Mouse (Mus musculus) liver, postnatal 0 days (tissue): ENCODE measurements around the gene 1110059G10Rik. TPM values are rescaled to one million over a fixed set of nuclear protein-coding genes. Genes with fewer than 3 reads are reported as not detected.

ENCODE experiments used
- ATAC-seq: fragments of 200-750 bp; cut with Nextera tagmentation; 2 replicates; pipeline ENCODE4 v1.8.0; 2017; ENCODE audit warnings: mild to moderate bottlenecking, moderate library complexity
- DNase-seq: peaks from one replicate; pipeline ENCODE4 v3.0.0-alpha.2; 2016
- H3K27ac ChIP-seq: fragments of 300-500 bp; sonication (generic); 2 replicates; pipeline ENCODE4 v1.5.1; 2014; ENCODE audit warnings: antibody characterized with exemption, moderate library complexity, mild to moderate bottlenecking, low read depth
- H3K27me3 ChIP-seq: fragments of 300-500 bp; sonication (generic); 2 replicates; pipeline ENCODE4 v1.6.1; 2014; ENCODE audit warnings: low read length, control low read depth, mixed read lengths; ENCODE audit not compliant: insufficient read depth
- H3K36me3 ChIP-seq: fragments of 300-500 bp; sonication (generic); replicated peaks from 2 replicates; pipeline ENCODE4 v1.6.1; 2014; ENCODE audit warnings: mild to moderate bottlenecking, control low read depth, low read length, moderate library complexity, mixed read lengths; ENCODE audit not compliant: insufficient read depth
- H3K4me1 ChIP-seq: fragments of 300-500 bp; sonication (generic); 2 replicates; pipeline ENCODE4 v1.6.1; 2014; ENCODE audit warnings: antibody characterized with exemption, mild to moderate bottlenecking, control low read depth; ENCODE audit not compliant: insufficient read depth
- H3K4me2 ChIP-seq: fragments of 300-500 bp; sonication (generic); 2 replicates; pipeline ENCODE4 v1.6.1; 2014; ENCODE audit warnings: low read depth, mild to moderate bottlenecking, low read length, moderate library complexity, mixed read lengths
- H3K4me3 ChIP-seq: fragments of 300-500 bp; sonication (generic); 2 replicates; pipeline ENCODE4 v1.5.1; 2014; ENCODE audit warnings: low read depth, low read length
- H3K9ac ChIP-seq: fragments of 300-500 bp; sonication (generic); replicated peaks from 2 replicates; pipeline ENCODE4 v1.6.1; 2014; ENCODE audit warnings: mild to moderate bottlenecking, moderate library complexity
- H3K9me3 ChIP-seq: fragments of 300-500 bp; sonication (generic); 2 replicates; pipeline ENCODE4 v1.6.1; 2016; ENCODE audit warnings: mild to moderate bottlenecking, control low read depth, low read length, mixed read lengths
- CTCF ChIP-seq: sonication (generic); IDR thresholded peaks from 2 replicates; pipeline ENCODE4 v1.5.1; 2016; ENCODE audit warnings: antibody characterized with exemption, low read depth
- EP300 ChIP-seq: IDR thresholded peaks from 2 replicates; pipeline ENCODE4 v1.6.1; 2016; ENCODE audit warnings: antibody characterized with exemption, low read depth, mild to moderate bottlenecking
- WGBS: fragments of 180-500 bp; shearing (Covaris S2); extraction: QIAGEN DNeasy Blood & Tissue Kit; methylation state at CpG from one replicate; pipeline ENCODE4 v1.1.7; 2014; ENCODE audit not compliant: insufficient replicate concordance; 5-methylcytosine and 5-hydroxymethylcytosine counted together
- polyA plus RNA-seq: library from polyadenylated mRNA; unstranded; fragments of >200 nt; fragmentation: Nextera tagmentation; extraction: Ambion mirVana; gene quantifications from 2 replicates; pipeline ENCODE4 v1.2.1, GENCODE M21; 2015

1110059G10Rik gene
- polyA plus RNA-seq, 1 experiment from 2014 or later = 18.7 TPM

DNA sequence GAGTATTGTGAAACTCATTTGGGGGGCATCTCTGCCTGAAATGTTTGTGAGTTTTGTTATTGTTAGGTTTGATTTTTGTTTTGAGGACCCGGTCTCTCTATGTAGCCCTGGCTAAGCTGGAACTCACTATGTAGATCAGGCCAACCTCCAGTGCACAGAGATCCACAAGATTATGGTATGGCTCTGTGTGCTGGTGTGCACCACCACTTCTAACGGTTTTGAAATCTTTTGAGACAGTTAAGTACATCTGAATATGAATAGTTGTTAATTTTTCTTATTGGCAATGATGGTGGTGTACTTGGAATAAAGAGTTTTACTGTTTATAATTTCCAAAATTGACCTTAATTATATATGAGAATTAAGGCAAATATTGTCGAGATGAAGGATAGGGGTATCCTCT lies 28.4 kb downstream of the 1110059G10Rik start:
- ATAC-seq (no peak), DNase-seq (no peak)
- Histone ChIP-seq H3K9ac (no peak overlapping the region), H3K27ac (no peak overlapping the region), H3K4me2 (peak overlapping the region; percentile 80), H3K4me3 (peak overlapping the region; percentile 56; the same call in 1 of the 2 replicates), H3K9me3 (no peaks in the 10 kb centered on the region), H3K27me3 (no peaks in the 10 kb centered on the region), H3K36me3 (peaks cover 8% of the 10 kb centered on the region; the same call in 1 of the 2 replicates), H3K4me1 (0 out of 2 replicates have a peak, but pooled peaks cover 4% of the 10 kb centered on the region)
- TF ChIP-seq EP300 (no peak), CTCF (no peak)
- 31% methylated on average over 3 of the region's 3 CpGs for WGBS

DNA sequence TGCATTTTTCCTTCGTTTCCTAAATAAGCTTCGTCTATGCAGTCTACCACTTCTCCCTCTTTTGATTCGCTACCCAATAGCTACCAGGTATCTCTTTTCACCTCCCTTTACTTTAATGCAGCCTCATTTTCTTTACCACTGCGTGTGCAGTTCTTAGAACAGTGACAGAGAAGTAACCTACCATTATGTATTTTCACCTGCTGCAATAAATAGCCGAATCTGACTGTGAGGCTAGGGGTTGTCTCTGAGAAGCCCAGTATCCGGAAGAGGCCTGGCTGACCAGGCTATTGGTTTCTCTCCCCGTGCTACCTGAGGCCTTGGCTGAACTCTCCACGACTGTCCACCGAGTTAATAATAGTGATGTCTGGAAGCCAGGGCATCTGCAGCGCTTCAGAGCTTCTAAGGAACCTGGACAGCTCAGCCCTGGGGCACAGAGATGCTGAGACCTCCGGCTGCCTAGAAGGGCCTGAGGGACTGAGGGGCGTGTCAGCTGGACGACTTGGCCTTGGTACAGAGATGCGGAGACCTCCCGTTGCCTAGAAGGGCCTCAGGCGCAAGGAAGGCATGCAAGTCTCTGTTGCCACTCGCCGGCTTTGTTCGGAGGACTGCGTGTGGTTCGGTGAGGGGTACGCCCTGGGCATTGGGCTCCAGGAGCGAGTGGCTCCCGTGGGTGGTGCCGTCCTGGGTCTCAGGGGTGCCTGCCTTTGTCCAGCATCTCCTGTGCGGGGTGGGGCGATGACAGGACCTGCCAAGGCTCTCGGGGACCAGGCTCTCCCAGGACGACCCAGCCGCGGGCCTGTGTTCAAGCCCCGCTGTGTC lies 47.9 kb downstream of the 1110059G10Rik start:
- Histone ChIP-seq H3K4me3 (peak overlapping the region; percentile 37), H3K4me1 (peaks cover 4% of the 10 kb centered on the region; the same call in 1 of the 2 replicates), H3K9ac (0 out of 2 replicates have a peak overlapping the region, but pooled peaks have one; percentile 34), H3K27me3 (0 out of 2 replicates have a peak, but pooled peaks cover 3% of the 10 kb centered on the region), H3K4me2 (peak overlapping the region; percentile 63), H3K9me3 (no peaks in the 10 kb centered on the region), H3K36me3 (no peaks in the 10 kb centered on the region), H3K27ac (no peak overlapping the region)
- DNase-seq = peak; percentile 43
- 20% methylated on average over 32 of the region's 32 CpGs for WGBS
- TF ChIP-seq EP300 = no peak
- no peak for TF ChIP-seq CTCF
- ATAC-seq = peak; percentile 67

DNA sequence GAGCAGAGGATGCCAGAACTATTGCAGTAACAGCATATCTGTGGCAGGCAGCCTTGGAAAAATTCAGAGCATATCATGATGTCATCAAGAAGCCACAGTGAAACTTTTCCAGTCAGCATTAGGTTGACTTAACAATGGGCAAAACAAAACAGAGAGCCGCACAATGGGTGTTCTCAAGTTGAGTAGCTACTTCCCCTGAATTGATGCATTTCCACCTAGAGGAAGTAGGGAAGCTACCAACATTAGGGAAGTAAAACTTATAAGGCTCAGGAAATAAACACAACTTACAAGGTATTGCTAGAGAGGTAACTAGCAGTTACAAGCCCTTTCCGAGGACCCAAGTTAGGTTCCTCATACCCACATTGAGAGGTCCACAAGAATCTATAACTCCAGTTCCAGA lies 49.8 kb downstream of the 1110059G10Rik start:
- no peak overlapping the region for H3K9ac ChIP-seq
- 63% methylated on average over 2 of the region's 2 CpGs for WGBS
- H3K4me3 ChIP-seq = no peak overlapping the region
- DNase-seq = no peak
- H3K4me1 ChIP-seq = peaks cover 4% of the 10 kb centered on the region; the same call in 1 of the 2 replicates
- H3K4me2 ChIP-seq = no peak overlapping the region
- H3K9me3 ChIP-seq = peaks cover under 1% of the 10 kb centered on the region; the same call in 1 of the 2 replicates
- no peak for TF ChIP-seq EP300
- TF ChIP-seq CTCF = no peak
- H3K36me3 ChIP-seq = no peaks in the 10 kb centered on the region
- no peak overlapping the region for H3K27ac ChIP-seq
- ATAC-seq = peak; percentile 48
- H3K27me3 ChIP-seq = 0 out of 2 replicates have a peak, but pooled peaks cover 3% of the 10 kb centered on the region

Other genes with a start within 250 kb of the 1110059G10Rik start
- gene Topaz1, start 203.7 kb downstream of the 1110059G10Rik start, polyA plus RNA-seq = not detected in 2 replicates
- 3.7 and 4.4 TPM in 2 replicates for gene Tcaim, start 145.5 kb downstream of the 1110059G10Rik start, polyA plus RNA-seq
- not detected in 2 replicates for gene Gm35549, start 107.0 kb downstream of the 1110059G10Rik start, polyA plus RNA-seq
- 8.5 and 9.4 TPM in 2 replicates for gene Zfp445, start 85.0 kb downstream of the 1110059G10Rik start, polyA plus RNA-seq
- gene Zkscan7, start 65.3 kb downstream of the 1110059G10Rik start, polyA plus RNA-seq = 1.2 and 1.5 TPM in 2 replicates
- 1.8 and 2.0 TPM in 2 replicates for gene Zfp105, start 27.9 kb downstream of the 1110059G10Rik start, polyA plus RNA-seq
- 14.4 TPM in 2 replicates for gene Kif15, start within 50 bp of the 1110059G10Rik start, polyA plus RNA-seq
- gene Tmem42, start 70.3 kb upstream of the 1110059G10Rik start, polyA plus RNA-seq = 13.7 and 14.8 TPM in 2 replicates
- gene Tgm4, start 83.7 kb upstream of the 1110059G10Rik start, polyA plus RNA-seq = 0.13 and 0.15 TPM in 2 replicates
- gene Zdhhc3, start 162.2 kb upstream of the 1110059G10Rik start, polyA plus RNA-seq = 17.8 and 19.1 TPM in 2 replicates
- 48.8 and 52.1 TPM in 2 replicates for gene Exosc7, start 162.2 kb upstream of the 1110059G10Rik start, polyA plus RNA-seq
- gene Clec3b, start 199.9 kb upstream of the 1110059G10Rik start, polyA plus RNA-seq = 0.28 TPM in 1 of 2 replicates, not detected in the other